Mouse (Mus musculus) frontal cortex, postnatal 25 days (tissue): ENCODE data around the gene Cd4.

ENCODE experiments used
- DNase-seq, 2 experiments: peaks; one replicate each; pipeline ENCODE4 v3.0.0; 2022; ENCODE audit warnings: low spot score in 2 of 2

The Cd4 gene

DNA sequence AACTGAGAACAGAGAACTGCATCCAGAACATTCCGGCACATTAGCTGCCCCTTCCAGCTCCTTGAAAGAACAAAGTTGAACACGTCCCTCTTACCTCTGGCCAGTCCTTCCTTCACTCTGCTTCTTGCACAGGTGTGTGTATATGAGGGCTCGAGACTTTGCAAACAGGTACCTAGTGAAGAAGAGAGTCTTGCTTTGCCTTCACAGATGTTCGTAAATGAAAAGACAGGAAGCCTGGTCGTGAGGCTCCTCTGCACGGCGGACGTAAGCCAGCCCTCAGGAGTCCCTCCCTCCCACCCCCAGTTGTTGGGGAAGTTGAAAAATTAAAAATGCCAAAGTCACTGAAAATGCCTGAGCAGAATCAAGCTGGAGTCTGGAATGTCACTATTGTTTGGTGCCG, at the start of gene Cd4:
Gene Cd4, minus strand, starts transcription at position 236 of the 400 bp plus-strand sequence.
- DNase-seq = no peak

DNA sequence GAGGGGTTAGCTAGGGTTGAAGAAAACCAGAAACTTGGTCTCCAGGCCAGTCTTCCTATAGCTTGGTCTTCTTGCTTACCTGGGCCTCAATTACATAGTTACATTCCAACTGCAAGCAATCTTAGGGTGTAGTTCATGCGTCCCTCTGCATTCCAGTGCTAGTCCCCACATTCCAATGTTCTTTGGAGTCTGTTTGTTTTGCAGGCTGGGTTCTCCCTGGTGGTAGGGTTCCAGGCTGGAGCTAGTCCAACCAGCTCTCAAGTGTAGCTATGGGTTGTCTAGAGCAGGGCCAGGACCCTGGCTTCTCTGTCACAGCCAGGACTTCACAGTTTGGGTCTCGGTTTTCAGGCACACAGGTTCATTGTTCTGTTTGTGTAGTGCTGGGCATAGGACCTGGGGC, 49.5 kb upstream of the Cd4 start:
- no peak for DNase-seq

- no peak for DNase-seq
These were observed 48.7 kb upstream of the Cd4 start for GRCm38 (mm10) chr6:124936681-124937080.

GRCm38 (mm10) chr6:124934670-124935069, 46.6 kb upstream of the Cd4 start:
- DNase-seq = no peak

GRCm38 (mm10) chr6:124933127-124933526, 45.1 kb upstream of the Cd4 start:
- no peak for DNase-seq

DNA sequence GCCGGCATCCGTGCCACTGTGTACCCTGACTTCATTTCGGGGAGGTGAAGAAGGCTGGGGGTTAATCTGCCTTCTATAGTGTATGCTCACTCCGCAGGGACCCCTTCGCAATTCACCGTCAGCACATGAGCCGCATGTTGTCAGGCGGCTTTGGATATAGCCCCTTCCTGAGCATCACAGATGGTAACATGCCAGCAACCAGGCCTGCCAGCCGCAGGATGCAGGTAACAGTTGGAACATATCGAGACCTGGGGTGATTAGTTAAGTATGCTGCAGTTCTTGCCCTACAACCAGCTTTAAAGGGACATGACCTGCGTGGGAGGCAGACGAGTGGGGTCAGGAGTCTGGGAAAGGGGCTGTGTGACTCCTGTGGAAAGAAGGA, 44.3 kb upstream of the Cd4 start:
- no peak for DNase-seq

DNA sequence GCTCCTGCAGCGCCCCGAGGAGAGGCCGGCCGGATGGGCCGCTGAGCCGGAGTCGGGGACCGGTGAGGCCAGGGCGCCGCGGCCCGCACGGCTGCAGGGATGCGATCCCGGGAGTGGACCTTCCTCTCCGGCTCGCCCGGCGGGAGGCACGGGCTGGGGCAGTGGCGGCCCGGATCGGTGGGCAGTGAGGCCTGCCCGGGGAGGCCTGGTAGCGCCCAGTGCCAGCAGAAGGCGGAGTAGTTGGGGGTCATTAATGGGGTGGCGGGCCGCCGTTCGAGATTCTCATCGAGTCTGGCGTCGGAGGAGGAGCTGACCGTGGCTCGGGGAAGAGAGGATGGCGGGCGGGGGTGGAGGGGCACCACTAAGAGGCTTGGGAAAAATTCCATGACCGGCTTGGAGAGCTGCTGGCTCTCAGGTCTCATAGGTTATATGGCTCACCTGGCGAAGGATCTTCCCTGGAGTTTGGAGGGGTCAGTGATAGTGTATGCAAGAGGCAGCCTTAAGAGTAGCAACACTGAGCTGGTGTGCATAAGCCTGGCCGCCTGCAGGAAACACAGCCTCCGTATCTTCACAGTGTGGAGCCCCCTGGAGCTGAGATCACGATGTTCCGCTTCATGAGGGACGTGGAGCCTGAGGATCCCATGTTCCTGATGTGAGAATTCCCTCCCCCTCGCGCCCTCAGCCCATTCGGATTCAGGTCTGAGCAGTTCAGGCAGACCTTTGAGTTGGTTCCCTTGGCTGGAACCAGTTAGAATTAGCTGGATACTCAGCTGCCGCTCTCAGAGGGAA, 43.7 kb upstream of the Cd4 start:
- DNase-seq = peak in 1 of 2 experiments; percentile 31

DNA sequence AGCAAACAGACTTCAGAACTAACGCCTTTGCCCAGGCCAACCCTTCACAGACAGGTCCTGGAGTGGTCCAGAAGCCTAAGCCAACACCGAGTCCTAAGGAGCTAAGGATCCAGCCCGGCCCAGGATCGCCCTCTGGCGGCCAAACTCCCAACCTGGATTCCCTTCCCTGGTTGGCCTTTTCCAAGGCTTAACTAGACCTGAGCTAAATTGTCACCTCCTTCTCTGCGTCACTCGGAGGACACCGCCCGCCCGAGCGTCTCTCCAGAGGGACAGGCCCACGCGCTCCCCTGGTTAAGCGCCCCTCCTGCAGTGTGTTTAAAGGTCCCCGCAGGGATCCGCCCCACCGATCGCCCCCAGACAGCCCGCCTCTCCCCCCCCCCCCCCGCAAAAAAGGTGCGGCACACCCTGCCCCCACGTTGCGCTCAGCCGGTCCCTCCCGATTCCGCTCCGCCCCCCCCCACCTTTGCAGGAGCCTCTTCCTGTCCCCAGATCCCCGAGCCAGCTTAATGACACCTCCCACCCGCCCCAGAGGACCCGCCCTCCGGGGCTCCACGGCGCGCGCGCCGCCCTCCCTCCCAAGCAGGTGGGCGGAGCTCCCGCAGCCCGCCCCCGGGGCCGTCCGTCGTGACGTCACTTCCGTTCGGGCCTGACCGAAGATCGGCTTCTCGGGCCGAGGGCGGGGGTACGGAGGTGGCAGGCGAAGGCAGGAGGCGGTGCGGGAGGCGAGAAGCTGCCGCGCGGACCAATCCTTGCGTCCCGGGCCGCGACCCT, 42.9 kb upstream of the Cd4 start, which contains the start of gene Mlf2:
Gene Mlf2, plus strand, starts transcription at position 633 of the 771 bp plus-strand sequence.
- peak; percentile 99 for DNase-seq

DNA sequence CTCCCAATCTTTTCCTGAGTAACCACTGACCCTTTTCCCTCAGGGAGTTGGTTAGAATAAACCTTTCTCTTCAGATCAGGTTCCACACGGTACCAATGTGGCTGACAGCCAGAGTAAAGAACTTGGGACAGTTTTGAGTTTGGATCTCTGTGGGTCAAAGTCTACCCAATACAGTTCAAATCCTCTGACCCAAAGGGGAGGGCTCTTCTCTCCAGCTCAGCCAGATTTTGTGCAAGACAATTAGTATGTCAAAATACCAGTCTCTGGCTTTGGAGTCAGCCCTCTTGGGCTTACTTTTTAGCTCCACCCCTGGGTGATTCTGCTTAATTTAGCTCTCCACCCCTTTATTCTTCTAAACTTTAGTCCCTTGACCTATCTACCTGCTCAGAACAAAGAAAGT, 42.2 kb upstream of the Cd4 start:
- no peak for DNase-seq

DNA sequence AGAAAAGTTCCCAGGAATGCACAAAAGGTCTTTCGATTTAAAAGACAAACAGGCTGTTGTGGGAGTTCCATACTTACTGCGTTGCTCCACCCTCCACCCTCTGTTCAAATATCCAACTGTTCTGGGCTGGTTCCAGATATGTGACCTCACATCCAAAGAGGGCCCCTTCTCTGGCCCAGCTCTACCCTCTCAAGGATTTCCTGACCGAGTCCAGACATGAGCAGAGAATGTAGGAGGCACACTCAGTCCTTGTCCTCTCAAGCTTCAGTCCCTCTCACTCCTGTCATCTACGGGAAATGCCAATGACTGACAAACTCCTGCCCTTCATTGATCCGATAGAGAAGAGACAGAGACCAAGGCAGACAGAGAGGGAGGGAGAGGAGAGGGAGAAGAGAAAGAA, 37.9 kb upstream of the Cd4 start:
- no peak for DNase-seq

- DNase-seq = no peak
These were observed 37.3 kb upstream of the Cd4 start for GRCm38 (mm10) chr6:124925173-124925793.

GRCm38 (mm10) chr6:124921539-124921938, 33.5 kb upstream of the Cd4 start:
- no peak for DNase-seq

GRCm38 (mm10) chr6:124920318-124921085, 32.5 kb upstream of the Cd4 start:
- DNase-seq = no peak

DNA sequence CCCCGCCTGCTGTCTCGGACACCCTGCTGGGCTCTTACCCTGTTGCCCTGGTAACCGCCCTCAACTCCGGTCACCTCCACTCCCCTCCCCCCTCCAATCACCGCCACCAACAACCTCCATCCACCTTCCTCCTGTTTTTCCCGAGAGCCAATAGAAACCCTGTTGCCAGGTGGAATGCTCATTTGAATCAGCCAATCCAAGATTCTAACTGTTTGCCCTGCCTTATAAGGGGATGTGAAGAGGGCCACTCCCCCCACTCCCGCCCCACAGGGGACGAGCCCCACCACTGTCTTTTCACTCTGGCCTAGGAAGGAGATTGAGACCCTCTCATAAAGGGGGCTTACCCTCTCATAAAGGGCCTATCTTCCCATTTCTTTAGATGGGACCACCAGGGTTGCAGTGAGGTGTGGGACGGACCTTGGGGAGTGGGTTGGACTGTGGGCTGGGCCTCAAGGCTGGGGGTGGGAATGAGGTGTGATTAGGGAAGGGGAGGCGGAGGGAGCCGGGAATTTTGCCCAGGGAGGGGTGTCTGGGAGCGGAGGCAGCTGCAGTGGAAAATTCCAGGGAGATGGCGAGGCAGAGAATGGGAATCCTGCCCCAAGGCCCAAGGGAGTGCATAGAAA, 31.8 kb upstream of the Cd4 start, which contains the start of gene Ptms:
Gene Ptms, minus strand, starts transcription at position 409 of the 623 bp plus-strand sequence.
- DNase-seq = peak; percentile 67 to 82

- no peak for DNase-seq
These were observed 31.0 kb upstream of the Cd4 start for GRCm38 (mm10) chr6:124918890-124919627.

GRCm38 (mm10) chr6:124918331-124918690, 30.3 kb upstream of the Cd4 start:
- no peak for DNase-seq

DNA sequence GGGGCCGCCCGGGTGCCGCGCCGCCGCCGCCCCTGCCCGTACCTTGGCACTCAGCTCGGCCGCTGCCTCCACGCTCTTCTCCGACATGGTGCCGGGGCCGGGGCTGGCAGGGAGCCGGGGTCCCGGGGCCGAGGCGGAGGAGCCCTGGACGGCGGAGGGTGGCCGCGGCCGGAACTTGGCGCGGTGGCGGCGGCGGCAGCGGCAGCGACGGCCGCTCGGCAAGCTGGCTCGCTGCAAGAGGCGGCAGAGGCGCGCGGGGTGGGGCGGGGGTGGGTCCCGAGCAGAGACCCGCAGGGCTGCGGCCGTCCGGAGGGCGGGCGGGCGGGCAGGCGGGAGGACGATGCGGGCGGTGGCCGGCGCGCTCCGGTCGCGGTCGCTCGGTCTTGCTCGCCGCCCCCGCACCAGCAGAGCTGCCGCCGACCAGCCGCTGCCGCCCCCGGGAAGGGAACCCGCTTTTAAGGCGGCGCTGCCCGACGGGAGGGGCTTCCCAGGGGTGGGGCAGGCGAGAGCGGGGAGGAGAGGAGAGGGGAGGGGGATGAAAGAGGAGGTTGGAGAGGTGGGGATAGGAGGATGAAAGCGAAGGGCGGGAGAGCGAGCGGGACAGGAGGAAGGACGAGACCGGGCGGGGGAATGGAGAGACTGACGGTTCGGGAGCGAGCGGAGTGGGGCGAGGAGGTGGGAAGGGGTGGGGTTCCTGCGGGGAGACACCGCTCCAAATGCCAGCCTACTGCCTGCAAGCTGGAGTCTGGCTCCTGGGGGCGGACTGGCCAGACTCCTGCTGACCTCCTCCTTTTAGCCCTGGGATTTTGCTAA, 29.7 kb upstream of the Cd4 start:
- peak; percentile 62 to 81 for DNase-seq

- peak; percentile 75 to 86 for DNase-seq
These were observed 28.9 kb upstream of the Cd4 start for GRCm38 (mm10) chr6:124916695-124917517.
